Mouse (Mus musculus) gastrocnemius, postnatal 4 days (tissue): ENCODE measurements at regions not wholly inside any gene's neighbourhood (a gene's known extent, or its start where the extent isn't known, plus 50 kb on each side); places are given as distances from the start of the nearest gene placed in this dataset.

Source experiments
- DNase-seq, 2 experiments: peaks; one replicate each; pipeline ENCODE4 v3.0.0; 2021 to 2022; ENCODE audit warnings: low spot score in 2 of 2, mixed read lengths in 2 of 2

GRCm38 (mm10) chr4:153905076-153905475, 52.0 kb upstream of the A430005L14Rik start:
- DNase-seq, result no peak

- DNase-seq, result no peak
These were observed 51.5 kb upstream of the A430005L14Rik start for GRCm38 (mm10) chr4:153905511-153905910.
